Mouse (Mus musculus) kidney, embryonic 16.5 days (tissue): ENCODE results near the gene Gm2001. TPM values are rescaled to one million over a fixed set of nuclear protein-coding genes. Genes with fewer than 3 reads are reported as not detected.

Experiments
- polyA plus RNA-seq: library from polyadenylated mRNA; unstranded; fragments of >200 nt; fragmentation: Nextera tagmentation; extraction: Ambion mirVana; gene quantifications from 2 replicates; pipeline ENCODE4 v1.2.1, GENCODE M21; 2015

Gm2001 gene
- polyA plus RNA-seq, 1 experiment from 2014 or later, result not detected

Other genes with a start within 250 kb of the Gm2001 start
- not detected in 2 replicates for gene Oog1, start 239.7 kb downstream of the Gm2001 start, polyA plus RNA-seq
- gene Gm4027, start 223.5 kb downstream of the Gm2001 start, polyA plus RNA-seq, result not detected in 2 replicates
- not detected in 2 replicates for gene Gm16381, start 197.7 kb downstream of the Gm2001 start, polyA plus RNA-seq
- not detected in 2 replicates for gene Gm21319, start 66.6 kb downstream of the Gm2001 start, polyA plus RNA-seq
- gene Gm21936, start 46.8 kb downstream of the Gm2001 start, polyA plus RNA-seq, result not detected in 2 replicates
- not detected in 2 replicates for gene BB287469, start 25.8 kb downstream of the Gm2001 start, polyA plus RNA-seq
- 0.13 TPM in 1 of 2 replicates, not detected in the other for gene Gm2016, start 31.7 kb upstream of the Gm2001 start, polyA plus RNA-seq
- not detected in 2 replicates for gene Gm2022, start 53.0 kb upstream of the Gm2001 start, polyA plus RNA-seq
- gene Gm2035, start 77.5 kb upstream of the Gm2001 start, polyA plus RNA-seq, result not detected in 2 replicates
- not detected in 2 replicates for gene Gm2042, start 111.7 kb upstream of the Gm2001 start, polyA plus RNA-seq
- gene Gm2075, start 169.5 kb upstream of the Gm2001 start, polyA plus RNA-seq, result not detected in 2 replicates
- not detected in 2 replicates for gene Gm6803, start 176.4 kb upstream of the Gm2001 start, polyA plus RNA-seq
- gene Gm2056, start 184.7 kb upstream of the Gm2001 start, polyA plus RNA-seq, result not detected in 2 replicates
- gene Gm16368, start 241.4 kb upstream of the Gm2001 start, polyA plus RNA-seq, result not detected in 2 replicates